8 mouse cellular contexts compared by ENCODE assay signal in the genomic region with DNA sequence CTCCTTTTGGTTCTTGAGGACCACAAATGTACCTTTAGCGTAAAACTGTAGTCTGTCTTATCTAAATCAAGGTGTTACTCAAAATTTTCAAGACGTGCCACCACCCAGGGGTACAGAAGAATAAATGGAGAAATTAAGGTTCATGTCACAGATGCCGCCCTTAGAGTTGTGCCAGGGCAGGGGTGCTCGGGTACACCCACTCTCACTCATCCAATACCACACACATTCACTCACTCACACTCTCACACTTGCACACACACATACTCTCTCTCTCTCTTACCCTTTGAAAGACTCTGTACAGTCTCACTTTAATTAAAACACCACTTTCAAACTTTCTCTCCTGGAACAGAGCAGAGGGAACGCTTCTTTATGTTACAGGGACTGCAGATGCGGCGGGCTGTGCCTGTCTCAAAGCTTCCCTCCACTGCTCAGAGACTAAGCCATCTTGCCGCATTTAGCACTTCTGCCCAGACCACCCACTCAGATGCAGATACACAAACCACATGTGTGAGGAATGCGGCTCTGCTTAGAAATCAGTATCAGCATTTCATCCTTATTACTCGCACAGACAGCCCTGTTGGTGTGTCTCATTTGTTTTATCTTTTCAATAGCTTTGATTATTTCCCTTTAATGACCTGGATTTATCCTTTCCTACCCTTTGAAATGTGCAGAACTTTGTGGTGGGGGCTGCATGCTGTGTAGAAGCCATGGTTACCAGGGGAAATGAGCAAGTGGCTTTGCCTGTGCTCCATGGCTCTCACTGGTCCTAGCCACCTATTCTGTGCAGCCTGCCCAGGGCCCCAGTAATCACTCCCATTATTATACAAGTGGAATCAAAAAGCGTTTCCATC.
DNase-seq lines count a peak whose midpoint lies in the region; ATAC-seq and TF ChIP-seq lines count a peak whose summit lies in the region.

No protein-coding gene starts in this region.

- 39% methylated on average over 11 of the region's 11 CpGs for WGBS in lung, embryonic 16.5 days
- 29% methylated on average over 11 of the region's 11 CpGs for WGBS in forebrain, embryonic 14.5 days
- 28% methylated on average over 11 of the region's 11 CpGs for WGBS in limb, embryonic 14.5 days
- WGBS in stomach, embryonic 16.5 days, result 41% methylated on average over 11 of the region's 11 CpGs

- no peaks in the 10 kb centered on the region for H3K27me3 ChIP-seq in lung, embryonic 16.5 days (ENCODE audit: control insufficient read depth, insufficient read depth, low read depth, low read length)
- H3K27me3 ChIP-seq in forebrain, embryonic 14.5 days (replicated peaks; ENCODE audit: control insufficient read depth, insufficient read depth, low read length), result no peaks in the 10 kb centered on the region
- H3K27me3 ChIP-seq in limb, embryonic 14.5 days (ENCODE audit: control insufficient read depth, insufficient read depth, low read length), result no peaks in the 10 kb centered on the region
- H3K27me3 ChIP-seq in stomach, embryonic 16.5 days (ENCODE audit: control insufficient read depth, insufficient read depth, low read length), result no peaks in the 10 kb centered on the region

- H3K36me3 ChIP-seq in lung, embryonic 16.5 days (ENCODE audit: control insufficient read depth, insufficient read depth, low read length), result no peaks in the 10 kb centered on the region
- H3K36me3 ChIP-seq in forebrain, embryonic 14.5 days (ENCODE audit: control insufficient read depth, insufficient read depth, low read length), result peaks cover under 1% of the 10 kb centered on the region
- H3K36me3 ChIP-seq in limb, embryonic 14.5 days (ENCODE audit: control insufficient read depth, insufficient read depth, low read length), result no peaks in the 10 kb centered on the region
- no peaks in the 10 kb centered on the region for H3K36me3 ChIP-seq in stomach, embryonic 16.5 days (ENCODE audit: control insufficient read depth, insufficient read depth, low read length)

- H3K4me1 ChIP-seq in lung, embryonic 16.5 days (replicated peaks; ENCODE audit: control insufficient read depth, insufficient read depth, low read length), result peaks cover 7% of the 10 kb centered on the region
- H3K4me1 ChIP-seq in forebrain, embryonic 14.5 days (ENCODE audit: control insufficient read depth, insufficient read depth, low read length), result peaks cover 12% of the 10 kb centered on the region
- peaks cover 16% of the 10 kb centered on the region for H3K4me1 ChIP-seq in limb, embryonic 14.5 days (ENCODE audit: control insufficient read depth, insufficient read depth, low read length)
- peaks cover 3% of the 10 kb centered on the region; the same call in 1 of the 2 replicates for H3K4me1 ChIP-seq in stomach, embryonic 16.5 days (ENCODE audit: control insufficient read depth, insufficient read depth, low read length)

- TF ChIP-seq POLR2A in limb, embryonic 14.5 days (IDR thresholded peaks at IDR 0.05; ENCODE audit: borderline replicate concordance, extremely low read depth, insufficient read depth, insufficient read length), result no peak

- ATAC-seq in lung, embryonic 16.5 days (ENCODE audit: low read depth), result peak; percentile 75
- peak; percentile 80 for ATAC-seq in forebrain, embryonic 14.5 days
- peak; percentile 65; the same call in 1 of the 2 replicates for ATAC-seq in limb, embryonic 14.5 days (ENCODE audit: low FRiP score, low read depth)
- peak; percentile 10; the same call in 1 of the 2 replicates for ATAC-seq in stomach, embryonic 16.5 days (ENCODE audit: insufficient read depth, low FRiP score)

- no peak overlapping the region for H3K4me2 ChIP-seq in lung, embryonic 16.5 days (ENCODE audit: low read depth, low read length)
- H3K4me2 ChIP-seq in forebrain, embryonic 14.5 days (ENCODE audit: low read length), result no peak overlapping the region
- H3K4me2 ChIP-seq in limb, embryonic 14.5 days (replicated peaks; ENCODE audit: low read depth, low read length, severe bottlenecking), result no peak overlapping the region
- no peak overlapping the region for H3K4me2 ChIP-seq in stomach, embryonic 16.5 days (ENCODE audit: low read depth, low read length)

- no peak overlapping the region for H3K4me3 ChIP-seq in lung, embryonic 16.5 days (ENCODE audit: low read length)
- no peak overlapping the region for H3K4me3 ChIP-seq in forebrain, embryonic 14.5 days (ENCODE audit: low read depth, low read length)
- H3K4me3 ChIP-seq in limb, embryonic 14.5 days (replicated peaks; ENCODE audit: low read length), result no peak overlapping the region
- H3K4me3 ChIP-seq in stomach, embryonic 16.5 days (replicated peaks; ENCODE audit: low read length), result no peak overlapping the region

- H3K9me3 ChIP-seq in lung, embryonic 16.5 days (ENCODE audit: control insufficient read depth, low read length), result no peaks in the 10 kb centered on the region
- H3K9me3 ChIP-seq in forebrain, embryonic 14.5 days (replicated peaks; ENCODE audit: control insufficient read depth, low read length), result no peaks in the 10 kb centered on the region
- H3K9me3 ChIP-seq in limb, embryonic 14.5 days (ENCODE audit: control insufficient read depth, low read length), result no peaks in the 10 kb centered on the region
- H3K9me3 ChIP-seq in stomach, embryonic 16.5 days (replicated peaks; ENCODE audit: control insufficient read depth, low read length), result no peaks in the 10 kb centered on the region

- H3K9ac ChIP-seq in lung, embryonic 16.5 days (ENCODE audit: low read length), result no peak overlapping the region
- no peak overlapping the region for H3K9ac ChIP-seq in forebrain, embryonic 14.5 days (ENCODE audit: low read length)
- H3K9ac ChIP-seq in limb, embryonic 14.5 days (ENCODE audit: low read depth, low read length, severe bottlenecking), result no peak overlapping the region
- H3K9ac ChIP-seq in stomach, embryonic 16.5 days (ENCODE audit: low read length), result no peak overlapping the region

- intact Hi-C loops in gastrocnemius, postnatal 14 days (cut with DNase I; ENCODE audit: low total_unique reads), result no loop called here

- H3K27ac ChIP-seq in lung, embryonic 16.5 days (ENCODE audit: low read length), result no peak overlapping the region
- H3K27ac ChIP-seq in forebrain, embryonic 14.5 days (ENCODE audit: low read depth, low read length), result no peak overlapping the region
- H3K27ac ChIP-seq in limb, embryonic 14.5 days (replicated peaks; ENCODE audit: low read depth, low read length), result 0 out of 2 replicates have a peak overlapping the region, but pooled peaks have one; percentile 8
- H3K27ac ChIP-seq in stomach, embryonic 16.5 days (ENCODE audit: low read length), result no peak overlapping the region

- DNase-seq in lung, postnatal 25 days (ENCODE audit: low spot score), result no peak
- peak; percentile 56 for DNase-seq in forebrain, embryonic 14.5 days (ENCODE audit: low spot score)
- no peak for DNase-seq in limb, embryonic 14.5 days (ENCODE audit: low spot score)
- DNase-seq in cerebellum, postnatal 14 days, result no peak
- DNase-seq in gastrocnemius, postnatal 14 days, result no peak
- DNase-seq in lung, postnatal 36 days, result no peak

Comparison
In these comparisons a context has a peak if more than half of its experiments do, and no peak if none do; other contexts are left out.
1. ATAC-seq: peak in every context shown above with its lines; median percentile 80 in forebrain, embryonic 14.5 days; 75 in lung, embryonic 16.5 days; 65 in limb, embryonic 14.5 days; 10 in stomach, embryonic 16.5 days.